ENCODE assay signal across 10 mouse cellular contexts in genomic region chr16:87552907-87553691, GRCm38 (mm10). TPM values are rescaled to one million over a fixed set of nuclear protein-coding genes. Genes with fewer than 3 reads are reported as not detected.
DNase-seq lines count a peak whose midpoint lies in the region; ATAC-seq lines count a peak whose summit lies in the region.
"Had no signal": no experiment of that assay in that cellular context is flagged by ENCODE, and none has a peak within 500 bp of the region (broad histone marks: within the 10 kb centered on the region; RNA-seq: fewer than 3 reads in every experiment).

Gene Map3k7cl (plus strand): TSS chr16:87553330.

- peak within 1 kb of the TSS; percentile 40; the same call in 1 of the 2 replicates for H3K9ac ChIP-seq in heart, embryonic 16.5 days (ENCODE audit: low read length)
- no peak within 1 kb of the TSS for H3K9ac ChIP-seq in midbrain, embryonic 15.5 days
- H3K9ac ChIP-seq in hindbrain, embryonic 11.5 days (ENCODE audit: low read depth, low read length), result no peak within 1 kb of the TSS

- H3K9me3 ChIP-seq in heart, embryonic 16.5 days (replicated peaks; ENCODE audit: control insufficient read depth, low read length), result no peaks in the 10 kb centered on the region
- no peaks in the 10 kb centered on the region for H3K9me3 ChIP-seq in midbrain, embryonic 15.5 days
- no peaks in the 10 kb centered on the region for H3K9me3 ChIP-seq in midbrain, embryonic 10.5 days (replicated peaks)
- H3K9me3 ChIP-seq in hindbrain, embryonic 11.5 days (ENCODE audit: control insufficient read depth, low read length), result no peaks in the 10 kb centered on the region

- peak within 1 kb of the TSS; percentile 22; the same call in 1 of the 2 replicates for H3K4me3 ChIP-seq in heart, embryonic 16.5 days (ENCODE audit: low read length)
- H3K4me3 ChIP-seq in midbrain, embryonic 15.5 days, result no peak within 1 kb of the TSS
- H3K4me3 ChIP-seq in midbrain, embryonic 10.5 days, result no peak within 1 kb of the TSS
- no peak within 1 kb of the TSS for H3K4me3 ChIP-seq in hindbrain, embryonic 11.5 days (ENCODE audit: low read depth, low read length)

- H3K36me3 ChIP-seq in heart, embryonic 16.5 days (ENCODE audit: control insufficient read depth, insufficient read depth), result no peaks in the 10 kb centered on the region
- no peaks in the 10 kb centered on the region for H3K36me3 ChIP-seq in midbrain, embryonic 15.5 days (replicated peaks)
- H3K36me3 ChIP-seq in midbrain, embryonic 10.5 days, result no peaks in the 10 kb centered on the region
- no peaks in the 10 kb centered on the region for H3K36me3 ChIP-seq in hindbrain, embryonic 11.5 days (ENCODE audit: control insufficient read depth, insufficient read depth, low read length)

- DNase-seq in 3T3-L1 (ENCODE audit: low read depth, low spot score), result peak; percentile 75
- peak; percentile 44 to 51 for DNase-seq in adrenal gland, postnatal 36 days
- peak; percentile 66 to 78 for DNase-seq in kidney, postnatal 4 days
- DNase-seq in midbrain, embryonic 10.5 days (ENCODE audit: low spot score), result no peak
- no peak for DNase-seq in hindbrain, embryonic 11.5 days (ENCODE audit: low spot score)
- DNase-seq: cerebellum, adult 9-11 months had no signal

- no peaks in the 10 kb centered on the region for H3K27me3 ChIP-seq in heart, embryonic 16.5 days (ENCODE audit: control insufficient read depth, insufficient read depth, low read length)
- no peaks in the 10 kb centered on the region for H3K27me3 ChIP-seq in midbrain, embryonic 15.5 days (replicated peaks)
- H3K27me3 ChIP-seq in midbrain, embryonic 10.5 days (ENCODE audit: low read depth, poor library complexity, severe bottlenecking), result no peaks in the 10 kb centered on the region
- H3K27me3 ChIP-seq in hindbrain, embryonic 11.5 days (ENCODE audit: control insufficient read depth, insufficient read depth, low read length), result no peaks in the 10 kb centered on the region

- 0 out of 2 replicates have a peak within 1 kb of the TSS, but pooled peaks have one; percentile 31 for H3K27ac ChIP-seq in heart, embryonic 16.5 days (ENCODE audit: low read length)
- H3K27ac ChIP-seq in midbrain, embryonic 15.5 days, result no peak within 1 kb of the TSS
- no peak within 1 kb of the TSS for H3K27ac ChIP-seq in midbrain, embryonic 10.5 days (replicated peaks)
- H3K27ac ChIP-seq in hindbrain, embryonic 11.5 days (ENCODE audit: low read depth, low read length), result no peak within 1 kb of the TSS

- peak within 1 kb of the TSS; percentile 46 for H3K4me2 ChIP-seq in heart, embryonic 16.5 days (ENCODE audit: low read depth, low read length)
- no peak within 1 kb of the TSS for H3K4me2 ChIP-seq in midbrain, embryonic 15.5 days
- H3K4me2 ChIP-seq in hindbrain, embryonic 11.5 days (replicated peaks; ENCODE audit: low read depth, low read length), result no peak within 1 kb of the TSS

- ATAC-seq in heart, embryonic 16.5 days (replicated peaks; ENCODE audit: extremely low read depth, insufficient read depth, low FRiP score), result peak; percentile 49; the same call in 1 of the 2 replicates
- no peak for ATAC-seq in midbrain, embryonic 15.5 days (replicated peaks)
- no peak for ATAC-seq in megakaryocyte-erythroid progenitor cell, adult 5-6 weeks (replicated peaks; ENCODE audit: low FRiP score, low TSS enrichment, poor library complexity, severe bottlenecking)
- no peak for ATAC-seq in hindbrain, embryonic 11.5 days (ENCODE audit: low FRiP score)

- WGBS in heart, embryonic 16.5 days, result 56% methylated on average over 24 of the region's 24 CpGs
- 83% methylated on average over 24 of the region's 24 CpGs for WGBS in midbrain, embryonic 15.5 days
- 85% methylated on average over 24 of the region's 24 CpGs for WGBS in midbrain, embryonic 10.5 days
- WGBS in hindbrain, embryonic 11.5 days, result 85% methylated on average over 24 of the region's 24 CpGs

- peaks cover 18% of the 10 kb centered on the region for H3K4me1 ChIP-seq in heart, embryonic 16.5 days (ENCODE audit: control insufficient read depth, insufficient read depth, low read length)
- H3K4me1 ChIP-seq in midbrain, embryonic 15.5 days, result no peaks in the 10 kb centered on the region
- no peaks in the 10 kb centered on the region for H3K4me1 ChIP-seq in midbrain, embryonic 10.5 days
- H3K4me1 ChIP-seq in hindbrain, embryonic 11.5 days (replicated peaks; ENCODE audit: control insufficient read depth, insufficient read depth, low read length), result no peaks in the 10 kb centered on the region

RNA-seq across cellular contexts. Expression of gene Map3k7cl, which starts in this region (rescaled TPM):
- 1 to 10 TPM in 1 of 2 experiments, under 1 TPM in 1; 0.72 to 1.0 TPM for total RNA-seq in adrenal gland, postnatal 36 days (2021)
- polyA plus RNA-seq in heart, embryonic 16.5 days (2015; fragmentation: Nextera tagmentation; extraction: Ambion mirVana), result 0.30 and 0.86 TPM in 2 replicates
- polyA plus RNA-seq in midbrain, embryonic 15.5 days (2015; fragmentation: Nextera tagmentation; extraction: Ambion mirVana), result 0.10 and 0.14 TPM in 2 replicates
- total RNA-seq in megakaryocyte-erythroid progenitor cell, adult 5-6 weeks (2014; fragmentation: Nextera tagmentation), result not detected in 2 replicates
- not detected in 2 replicates for total RNA-seq in megakaryocyte-erythroid progenitor cell, adult 5-6 weeks (2017)
- not detected in 2 replicates for polyA plus RNA-seq in midbrain, embryonic 10.5 days (2016; fragmentation: Nextera tagmentation; extraction: Ambion mirVana)
- 0.11 TPM in 1 of 2 replicates, not detected in the other for polyA plus RNA-seq in hindbrain, embryonic 11.5 days (2014; fragmentation: Nextera tagmentation; extraction: Ambion mirVana)
- total RNA-seq: MEL had no signal

Comparison
In these comparisons a context has a peak if more than half of its experiments do, and no peak if none do; other contexts are left out.
1. Peak in ATAC-seq, H3K4me3 ChIP-seq, H3K27ac ChIP-seq, H3K9ac ChIP-seq and H3K4me2 ChIP-seq in heart, embryonic 16.5 days; RNA of the gene not detected or under 1 TPM.
2. DNase-seq: peak in 3T3-L1 (single experiment), adrenal gland, postnatal 36 days (2 of 2) and kidney, postnatal 4 days (2 of 2); none in midbrain, embryonic 10.5 days (single experiment) and hindbrain, embryonic 11.5 days (single experiment).